Mouse (Mus musculus): ENCODE measurements around the gene Nckap5l.

- TF ChIP-seq CTCF (conservative IDR thresholded peaks at IDR 0.05; ENCODE audit: insufficient read depth, insufficient read length, low read depth, low read length) (no peak), POLR2A (IDR thresholded peaks at IDR 0.05; ENCODE audit: low read depth, low read length) (no peak)
Measured at GRCm38 (mm10) chr15:99497527-99498242, 40.1 kb upstream of the Nckap5l start.
